Mouse (Mus musculus): ENCODE measurements around the gene Rai14.

The Rai14 gene

DNA sequence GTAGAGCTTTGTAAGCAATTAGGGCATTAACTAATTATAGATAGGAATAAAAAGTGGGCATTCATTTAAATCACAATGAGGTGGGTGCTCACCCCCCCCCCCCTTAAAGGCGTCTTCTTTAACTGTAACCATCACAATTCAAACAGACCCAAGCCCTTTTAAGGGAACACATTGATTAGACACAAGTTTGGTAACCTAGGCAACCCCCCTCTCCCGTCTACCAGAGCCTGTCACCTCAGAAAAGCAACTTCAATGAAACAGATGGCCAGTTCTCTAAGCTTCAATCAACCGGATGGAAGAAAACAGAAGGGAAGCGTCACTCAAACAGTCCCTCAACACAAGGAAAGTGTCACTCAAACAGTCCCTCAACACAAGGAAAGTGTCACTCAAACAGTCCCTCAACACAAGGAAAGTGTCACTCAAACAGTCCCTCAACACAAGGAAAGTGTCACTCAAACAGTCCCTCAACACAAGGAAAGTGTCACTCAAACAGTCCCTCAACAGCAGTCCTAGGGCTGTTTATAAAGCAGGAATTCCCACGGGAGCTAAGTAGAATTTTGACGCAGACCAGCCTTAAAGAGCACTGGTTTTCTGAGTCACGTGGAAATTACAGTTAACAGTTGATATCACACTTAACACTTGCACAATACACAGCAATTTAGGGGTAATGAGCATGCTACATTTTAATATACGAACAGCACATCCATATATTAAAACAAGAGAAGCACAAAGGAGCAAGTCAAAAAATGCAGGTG, 59.1 kb downstream of the Rai14 start:
- intact Hi-C loops (cut with DNase I) = loop anchor here (10.0 kb wide), 1 partner anchor 1009 kb away; no protein-coding TSS in a partner anchor

DNA sequence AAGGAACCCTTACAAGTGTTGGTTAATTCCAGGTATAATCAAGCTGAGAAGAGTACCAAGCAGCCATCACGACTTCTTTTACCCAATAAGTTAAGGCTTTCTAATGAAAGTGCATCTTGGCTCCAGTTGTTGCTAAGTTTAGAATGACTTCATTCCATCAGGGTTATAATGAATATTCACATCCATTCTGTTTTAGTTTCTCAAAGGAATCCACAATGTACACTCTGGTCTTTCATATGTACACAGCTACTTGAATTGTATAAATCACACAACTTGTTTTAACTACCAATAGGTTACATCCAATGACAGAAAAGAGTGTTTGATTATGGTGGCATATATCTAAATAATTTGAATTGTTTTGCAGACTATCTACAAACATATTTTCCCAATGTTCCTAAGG, 59.7 kb downstream of the Rai14 start:
- intact Hi-C loops (cut with DNase I) = loop anchor here (10.0 kb wide), 1 partner anchor 1010 kb away; no protein-coding TSS in a partner anchor

DNA sequence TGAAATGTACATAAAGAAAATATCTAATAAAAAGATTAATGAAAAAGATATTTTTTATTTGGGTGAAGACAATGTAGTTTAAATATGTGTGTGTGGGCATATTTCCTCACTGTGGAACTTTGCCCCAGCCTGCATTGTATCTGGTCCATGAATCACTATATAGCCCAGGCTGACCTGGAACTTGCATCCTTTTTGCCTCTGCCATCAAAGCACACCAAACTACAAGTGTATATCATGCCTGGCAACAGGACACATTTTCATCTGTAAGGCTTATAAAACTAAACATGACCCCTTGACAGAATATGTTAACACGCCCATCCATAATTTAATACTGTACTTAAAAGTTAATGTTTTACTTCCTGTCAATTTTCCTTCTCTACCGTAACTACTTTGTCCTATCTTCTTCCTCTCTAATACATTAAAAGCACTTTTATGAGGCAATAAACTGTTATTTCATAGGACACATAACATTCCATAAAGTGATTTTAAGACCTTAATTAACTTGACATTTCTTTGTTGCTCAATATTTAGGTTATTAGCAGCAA, 61.4 kb downstream of the Rai14 start:
- intact Hi-C loops (cut with DNase I) = loop anchor here (10.0 kb wide), 1 partner anchor 1012 kb away; no protein-coding TSS in a partner anchor

DNA sequence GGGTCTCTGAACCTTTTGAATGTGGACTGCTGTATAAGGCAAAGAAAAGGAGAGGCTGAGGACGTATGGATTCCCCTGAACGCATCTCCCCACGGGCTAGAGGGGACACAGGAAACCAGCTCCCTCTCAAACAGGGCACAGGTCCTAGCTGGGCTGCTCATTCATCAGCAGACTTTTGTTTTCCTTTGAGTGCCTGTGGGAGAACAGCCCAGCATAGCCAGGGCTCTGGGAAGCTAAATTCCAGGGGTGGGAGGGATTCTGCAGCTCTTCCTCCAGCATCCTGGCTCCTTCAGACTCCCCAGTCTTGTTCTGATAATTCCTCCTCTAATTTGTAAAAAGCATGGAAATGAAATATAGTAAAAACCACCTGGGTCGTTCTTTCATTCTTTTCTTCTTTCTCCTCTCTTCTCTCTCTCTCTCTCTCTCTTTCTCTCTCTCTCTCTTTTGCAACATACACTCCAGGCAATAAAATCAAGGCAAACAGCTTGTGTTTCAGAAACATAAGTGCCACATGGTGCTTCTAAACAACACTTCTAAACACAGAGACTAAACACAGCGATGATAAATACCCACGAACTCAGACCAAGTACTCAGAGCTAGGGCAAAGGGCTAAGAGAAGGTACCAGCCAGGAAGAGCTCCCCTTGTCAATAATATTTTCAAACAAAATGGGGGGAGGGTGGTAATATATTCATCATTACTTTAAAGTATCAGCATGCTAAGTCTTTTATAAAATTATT, 65.9 kb downstream of the Rai14 start:
- intact Hi-C loops (cut with DNase I) = no loop called here

DNA sequence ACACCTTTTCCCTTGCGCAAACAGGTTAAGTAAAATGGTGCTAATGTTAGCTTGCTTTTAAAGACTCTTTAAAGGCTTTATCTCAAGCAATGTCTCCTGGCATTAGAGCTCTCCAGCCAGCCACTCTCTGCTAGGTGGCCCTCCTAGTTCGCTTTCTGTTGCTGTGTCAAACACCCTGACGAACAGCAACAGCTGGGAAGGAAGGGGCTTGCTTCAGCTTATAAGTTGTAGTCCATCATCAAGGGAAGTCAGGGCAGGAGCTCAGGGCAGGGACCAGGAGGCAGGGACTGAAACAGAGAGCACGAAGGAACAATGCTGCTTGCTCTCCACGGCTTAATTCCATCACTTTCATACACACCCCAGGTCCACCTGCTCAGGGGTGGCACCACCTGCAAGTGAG, 68.1 kb downstream of the Rai14 start:
- intact Hi-C loops (cut with DNase I) = no loop called here

DNA sequence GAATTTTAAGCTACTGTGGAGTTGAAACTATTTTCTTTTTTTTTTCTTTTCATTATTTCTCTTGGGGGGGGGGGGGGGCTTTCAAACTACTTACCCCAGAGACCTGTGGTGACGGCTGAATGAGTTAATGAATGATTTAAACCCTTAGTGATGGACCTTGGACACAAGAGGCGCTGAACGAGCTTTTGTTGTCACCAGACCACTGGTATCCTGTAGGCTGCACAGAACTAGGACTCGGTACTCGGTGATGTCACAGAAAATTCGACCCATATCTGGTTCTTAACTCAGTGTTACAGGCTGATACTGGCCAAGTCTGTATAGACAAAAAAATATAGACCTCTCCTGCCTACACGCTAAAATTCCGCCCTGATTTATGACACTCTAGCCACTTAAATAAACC, 69.3 kb downstream of the Rai14 start:
- intact Hi-C loops (cut with DNase I) = no loop called here

DNA sequence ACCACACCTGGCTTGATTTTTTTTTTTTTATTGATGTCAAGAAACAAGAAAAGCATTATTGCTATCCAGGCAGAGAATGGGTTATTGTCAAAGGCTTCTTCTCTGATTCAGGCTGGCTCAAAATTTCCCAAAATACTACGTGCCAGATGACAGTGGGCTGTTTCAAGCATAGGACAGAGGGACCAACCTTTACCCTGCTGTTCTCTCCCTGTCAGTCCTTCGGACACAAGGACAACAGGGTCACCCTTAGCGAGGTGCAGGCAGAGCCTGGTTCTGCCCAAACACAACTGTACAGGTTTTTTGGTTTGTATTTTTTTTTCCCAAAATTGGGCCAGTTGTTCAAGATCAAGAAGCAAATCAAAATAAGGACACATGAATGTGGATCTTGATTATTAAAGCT, 70.6 kb downstream of the Rai14 start:
- intact Hi-C loops (cut with DNase I) = no loop called here

DNA sequence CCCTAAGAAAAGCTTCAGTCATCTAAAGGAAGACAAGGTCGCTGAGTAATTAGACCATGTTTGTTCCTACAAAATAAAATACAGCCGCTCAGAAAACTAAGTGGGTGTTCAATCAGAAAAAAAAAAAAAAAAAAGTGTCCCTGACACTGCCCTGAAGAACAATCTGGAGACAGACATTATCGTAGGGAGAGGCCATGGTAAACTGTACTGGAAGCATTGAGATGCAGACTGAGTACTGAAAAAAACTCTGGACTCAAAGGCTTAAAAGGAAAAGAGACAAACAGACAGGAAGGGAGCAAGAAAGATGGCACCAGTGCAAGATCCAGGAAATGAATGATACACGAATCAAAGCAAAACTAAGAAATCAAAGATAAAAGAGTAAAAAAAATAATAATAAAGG, 71.2 kb downstream of the Rai14 start:
- intact Hi-C loops (cut with DNase I) = no loop called here

DNA sequence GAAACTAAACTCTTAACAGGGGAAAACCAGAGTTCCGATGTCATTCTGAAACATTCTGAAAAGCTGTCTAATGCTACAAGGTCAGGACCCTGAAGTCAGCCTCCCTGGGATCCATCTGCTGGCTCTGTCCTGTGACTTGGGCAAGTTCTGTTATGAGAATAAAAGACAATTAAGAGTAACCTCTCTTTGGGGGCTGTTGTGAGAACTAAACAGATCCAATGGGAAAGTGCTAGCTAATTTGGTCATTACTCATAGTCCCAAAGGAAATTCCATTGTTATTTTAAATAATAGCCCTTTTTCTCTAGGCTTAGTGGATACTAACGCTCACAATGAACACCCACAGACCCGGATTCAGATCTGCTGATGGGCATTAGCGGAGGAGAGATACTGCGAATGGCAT, 72.0 kb downstream of the Rai14 start:
- intact Hi-C loops (cut with DNase I) = no loop called here

DNA sequence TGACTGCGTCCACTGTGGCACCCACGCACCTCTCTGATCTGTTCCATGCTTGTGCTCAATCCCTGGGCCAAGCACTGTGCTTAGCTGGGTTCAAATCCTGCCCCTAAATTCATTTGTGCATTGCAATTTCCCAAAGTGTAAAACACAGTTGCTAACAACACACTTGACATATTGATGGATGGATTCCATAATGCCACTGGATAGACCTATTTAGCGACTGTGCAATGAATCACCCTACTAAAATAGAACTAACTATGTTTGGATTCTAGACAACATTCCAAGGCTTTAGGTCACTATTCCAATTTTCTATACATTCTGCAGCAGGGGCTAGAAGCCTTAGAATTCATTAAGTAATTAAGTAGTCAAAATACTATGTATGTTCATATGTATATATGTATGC, 73.7 kb downstream of the Rai14 start:
- intact Hi-C loops (cut with DNase I) = no loop called here

DNA sequence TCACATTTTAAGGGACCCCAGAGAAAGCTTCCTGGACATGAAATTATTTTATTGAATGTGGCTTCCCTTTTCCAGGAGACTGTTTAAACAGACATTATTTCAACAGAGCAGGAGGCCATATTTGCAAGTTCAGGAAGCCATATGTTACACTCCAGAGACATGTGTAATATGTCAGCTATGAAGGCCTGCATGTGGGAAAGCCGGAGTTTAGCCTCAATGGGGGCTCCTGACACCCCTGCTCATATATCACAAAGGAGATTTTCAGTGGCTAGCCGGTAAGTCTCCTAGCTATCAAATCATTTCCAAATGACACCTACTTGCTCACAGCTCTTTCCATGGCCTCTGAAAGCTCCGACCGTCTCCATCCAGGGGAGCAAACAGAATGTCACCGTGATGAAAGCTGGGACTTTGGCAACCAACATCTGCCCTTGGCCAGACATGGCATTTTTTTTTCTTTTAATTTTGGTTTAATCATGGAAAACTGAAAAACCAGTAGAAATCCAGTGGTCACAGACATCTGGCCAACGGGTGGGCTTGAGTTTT, 77.1 kb downstream of the Rai14 start:
- intact Hi-C loops (cut with DNase I) = no loop called here

DNA sequence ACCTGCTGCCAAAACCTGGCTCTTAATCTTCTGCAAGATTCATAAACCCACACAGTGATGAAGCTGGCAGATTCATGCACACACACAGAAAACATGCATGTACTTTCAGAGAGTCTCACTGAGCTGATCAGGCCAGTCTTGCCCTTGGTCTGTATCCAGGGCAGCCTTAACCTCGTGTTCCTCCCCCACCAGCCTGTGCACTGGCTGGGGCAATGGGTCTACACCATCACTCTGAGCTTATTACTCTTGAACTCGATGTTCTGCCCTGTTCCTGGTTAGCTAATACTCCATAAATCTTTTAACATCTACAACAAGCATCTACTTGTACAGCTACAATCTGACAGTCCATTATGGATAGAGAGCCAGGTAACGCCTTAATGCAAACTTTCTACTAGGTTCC, 77.6 kb downstream of the Rai14 start:
- intact Hi-C loops (cut with DNase I) = no loop called here

DNA sequence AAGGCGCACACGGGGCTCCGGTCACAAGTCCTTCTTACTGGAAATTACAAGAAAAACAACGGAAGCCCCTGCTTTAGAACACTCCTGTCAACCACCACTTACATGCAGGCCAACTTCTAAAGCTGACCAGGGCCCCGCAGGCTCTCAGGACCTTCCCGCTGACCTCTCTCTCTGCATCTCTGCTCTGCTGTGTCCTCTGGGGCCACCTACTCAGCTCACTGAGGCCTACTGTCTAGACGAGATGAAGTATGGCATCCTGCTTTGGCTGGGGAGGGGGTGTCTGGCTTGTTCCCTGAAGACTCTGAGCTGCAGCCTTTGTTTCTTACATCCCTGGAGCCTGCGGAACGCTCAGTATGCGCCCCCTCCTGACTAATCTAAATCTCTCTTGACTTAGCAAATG, 79.3 kb downstream of the Rai14 start:
- intact Hi-C loops (cut with DNase I) = no loop called here

DNA sequence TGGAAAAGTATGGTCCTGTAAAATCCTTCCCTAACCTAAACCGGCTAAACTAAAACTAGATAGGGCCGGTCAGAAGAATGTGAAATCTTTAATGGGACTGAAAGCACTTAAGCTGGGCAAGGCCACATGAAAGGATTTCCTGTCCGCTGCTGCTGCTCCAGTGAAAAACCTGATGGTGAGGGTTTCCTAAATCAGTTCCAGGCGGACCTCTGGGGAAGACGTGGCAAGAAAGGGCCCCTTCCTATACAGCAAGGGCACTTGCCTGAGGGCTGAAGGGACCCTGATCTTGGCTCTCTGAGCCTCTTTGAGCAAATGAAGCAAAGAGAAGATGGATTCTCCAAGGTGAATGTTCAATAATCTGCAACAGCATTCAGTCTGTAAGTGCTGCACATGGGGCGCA, 80.2 kb downstream of the Rai14 start:
- intact Hi-C loops (cut with DNase I) = no loop called here

DNA sequence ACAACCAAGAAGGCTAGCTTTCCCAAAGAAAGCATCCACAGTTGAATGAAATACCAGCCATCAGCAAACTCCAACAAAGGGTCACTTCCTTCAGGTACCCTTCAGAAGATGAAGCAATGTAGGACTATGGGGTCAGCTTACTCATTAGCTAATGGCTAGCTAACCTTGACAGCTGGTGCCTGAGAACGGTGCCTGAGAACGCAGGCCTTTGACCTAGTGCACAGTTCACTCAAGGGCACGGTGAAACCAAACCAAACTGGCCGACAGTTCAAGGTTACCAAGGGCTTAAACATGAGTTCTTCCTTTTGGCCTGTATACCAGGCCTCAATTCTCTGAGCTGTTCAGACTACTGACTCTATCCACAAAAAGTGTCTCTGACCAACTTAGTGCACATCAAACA, 81.0 kb downstream of the Rai14 start:
- intact Hi-C loops (cut with DNase I) = no loop called here

DNA sequence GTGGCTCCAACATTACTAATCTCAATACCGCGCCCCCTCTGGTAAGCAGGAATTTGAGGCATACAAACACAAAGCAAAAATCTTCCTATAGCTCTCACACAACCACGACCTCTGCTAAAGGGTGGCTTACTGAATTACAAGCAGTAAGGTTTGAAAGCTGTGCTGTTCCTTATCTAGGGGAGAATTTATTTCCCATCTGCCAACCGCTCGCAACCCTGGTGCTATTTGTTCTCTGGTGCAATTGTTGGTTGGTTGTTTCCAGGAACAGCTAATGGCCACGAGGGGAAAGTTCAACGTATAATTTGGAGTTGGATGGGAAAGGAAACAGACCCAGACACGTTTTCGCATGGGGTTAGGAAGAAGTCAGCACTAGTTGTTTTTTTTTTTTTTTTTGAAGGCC, 81.8 kb downstream of the Rai14 start:
- intact Hi-C loops (cut with DNase I) = no loop called here

DNA sequence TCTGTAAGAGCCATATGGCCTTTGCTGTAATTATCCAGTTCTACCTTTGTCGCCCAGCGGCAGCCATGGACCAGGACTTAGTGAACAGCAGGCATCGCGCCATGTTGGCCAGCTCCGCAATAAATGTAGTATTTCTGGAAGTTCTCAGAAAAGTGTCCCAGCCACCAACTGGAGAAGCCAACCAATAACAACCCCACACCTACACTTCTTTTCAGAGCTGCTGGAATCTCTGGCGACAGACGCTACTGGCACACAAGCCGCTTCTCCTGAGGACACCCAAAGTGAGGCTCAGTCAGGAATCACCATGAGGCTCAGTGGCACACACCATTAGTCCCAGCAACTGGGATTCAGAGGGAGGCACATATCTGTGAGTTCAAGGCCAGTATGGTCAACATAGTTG, 82.4 kb downstream of the Rai14 start:
- intact Hi-C loops (cut with DNase I) = no loop called here

DNA sequence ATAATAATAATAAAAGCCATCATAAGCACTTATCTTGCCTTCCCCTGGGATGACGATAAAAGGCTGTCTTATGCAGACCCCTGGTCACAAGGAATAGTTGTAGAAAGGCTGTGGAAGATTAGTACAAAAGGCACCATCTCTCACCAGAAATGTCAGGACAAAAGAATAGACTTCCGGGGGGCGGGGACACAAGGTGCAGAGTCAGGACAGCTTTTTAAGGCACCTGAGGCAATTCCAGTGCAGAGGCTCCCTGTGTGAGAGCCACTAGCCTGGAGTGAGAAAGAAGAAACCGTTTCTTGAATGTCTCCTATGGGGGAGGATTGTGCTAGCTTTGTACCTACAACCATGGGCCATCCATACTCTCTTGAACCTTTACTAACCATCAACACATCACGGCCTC, 82.9 kb downstream of the Rai14 start:
- intact Hi-C loops (cut with DNase I) = no loop called here

DNA sequence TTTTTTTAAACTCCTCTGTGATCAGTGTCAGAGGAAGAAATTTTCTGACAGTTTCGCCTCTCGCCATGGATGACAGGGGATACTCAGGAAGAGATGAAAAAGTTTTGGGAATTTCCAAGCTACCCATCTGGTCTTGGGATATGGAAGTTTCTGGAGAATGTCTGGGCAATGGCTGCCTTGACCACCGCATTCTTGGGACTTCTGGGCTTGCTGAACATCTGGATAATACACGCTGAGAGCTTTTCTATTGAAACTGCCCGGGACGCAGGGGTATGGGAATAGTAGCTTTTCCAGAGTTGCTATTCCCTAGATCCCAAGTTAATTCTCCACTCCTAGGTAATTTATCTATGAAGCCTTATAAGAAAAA, 85.5 kb downstream of the Rai14 start:
- intact Hi-C loops (cut with DNase I) = no loop called here

DNA sequence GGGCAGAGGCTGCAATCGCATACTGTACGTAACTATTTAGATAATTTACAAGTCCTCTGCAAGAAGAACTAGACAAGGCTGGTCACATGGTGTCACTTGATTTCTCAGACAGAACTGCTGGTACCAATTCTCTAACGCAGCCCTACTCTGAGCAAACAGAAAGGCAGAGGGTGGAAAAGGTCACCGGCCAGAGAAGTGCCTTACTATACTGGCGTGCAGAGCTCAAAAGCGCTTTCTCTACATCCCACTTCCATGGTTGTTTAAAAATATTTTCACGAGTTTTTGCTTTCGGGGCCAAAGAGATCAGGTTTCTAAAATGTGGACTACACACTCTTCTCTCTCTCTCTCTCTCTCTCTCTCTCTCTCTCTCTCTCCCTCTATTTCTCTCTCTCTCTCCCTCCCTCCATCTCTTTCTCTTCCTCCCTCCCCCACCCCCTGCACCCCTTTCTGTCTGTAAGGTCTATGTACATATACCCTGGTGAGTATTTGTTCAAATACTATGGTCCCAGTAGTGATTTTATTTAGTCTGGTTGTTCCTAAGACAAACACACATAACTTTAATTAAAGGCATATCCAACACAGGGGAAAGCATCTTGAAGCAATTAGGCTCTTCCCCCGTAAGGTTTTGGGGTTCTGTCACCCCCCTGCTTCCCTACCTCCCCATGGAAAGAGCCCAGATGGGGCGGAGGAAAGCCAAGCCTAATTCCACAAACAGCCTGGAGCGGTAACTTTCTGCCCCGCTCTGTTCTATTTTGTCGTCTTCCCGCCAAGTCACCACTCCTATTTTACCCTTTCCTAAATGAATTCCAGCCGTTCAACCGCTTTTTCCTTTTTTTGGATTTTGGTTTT, 86.1 kb downstream of the Rai14 start:
- intact Hi-C loops (cut with DNase I) = no loop called here

DNA sequence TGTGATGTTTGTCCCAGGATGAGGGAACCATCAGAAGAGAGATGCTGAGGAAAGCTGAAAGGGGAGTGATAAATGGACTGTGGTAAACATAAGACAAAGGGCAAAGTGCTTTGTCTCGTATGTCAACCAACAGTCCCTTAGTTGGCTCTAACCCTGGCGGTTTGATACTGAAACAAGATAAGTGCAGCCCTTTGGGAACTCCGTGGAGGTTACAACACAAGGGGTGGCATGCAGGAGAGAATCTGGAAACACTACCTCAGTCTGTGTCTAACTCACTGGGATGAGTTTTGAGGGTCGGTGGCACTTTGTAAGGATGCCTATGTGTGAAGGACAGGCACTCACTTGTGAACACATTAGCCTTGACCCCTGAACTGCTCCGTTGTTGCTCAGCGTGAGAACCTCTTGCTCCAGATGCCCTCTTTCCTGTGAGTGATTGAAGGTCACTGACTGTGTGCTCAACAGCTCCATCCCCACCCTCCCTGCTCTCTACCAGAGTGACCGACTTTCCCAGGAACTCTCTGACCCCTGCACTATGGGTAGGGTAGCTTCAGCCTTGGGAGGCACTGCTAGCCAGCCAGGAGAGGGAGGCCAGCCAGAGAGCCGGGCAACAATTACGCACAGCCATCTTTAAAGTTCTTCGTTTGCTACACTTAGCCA, 90.7 kb downstream of the Rai14 start:
- intact Hi-C loops (cut with DNase I) = no loop called here

Data from adrenal gland (tissue).